8 mouse cellular contexts compared by ENCODE assay signal in genomic region chr7:141122689-141123516, GRCm38 (mm10). TPM values are rescaled to one million over a fixed set of nuclear protein-coding genes. Genes with fewer than 3 reads are reported as not detected.
DNase-seq lines count a peak whose midpoint lies in the region; ATAC-seq lines count a peak whose summit lies in the region.

No protein-coding gene starts in this region.

- no peaks in the 10 kb centered on the region for H3K9me3 ChIP-seq in heart, embryonic 14.5 days (ENCODE audit: control insufficient read depth, low read length)
- H3K9me3 ChIP-seq in liver, embryonic 13.5 days (replicated peaks), result no peaks in the 10 kb centered on the region
- no peaks in the 10 kb centered on the region for H3K9me3 ChIP-seq in stomach, embryonic 16.5 days (replicated peaks; ENCODE audit: control insufficient read depth, low read length)

- peak overlapping the region; percentile 90 to 92 for H3K27ac ChIP-seq in heart, embryonic 14.5 days (replicated peaks in 1 of 2; ENCODE audit: control insufficient read depth in 1 of 2, insufficient read depth in 1 of 2, low read depth in 2 of 2, low read length in 2 of 2)
- peak overlapping the region; percentile 88 for H3K27ac ChIP-seq in liver, embryonic 13.5 days
- peak overlapping the region; percentile 91 for H3K27ac ChIP-seq in stomach, embryonic 16.5 days (ENCODE audit: low read length)

- H3K27me3 ChIP-seq in heart, embryonic 14.5 days (ENCODE audit: control insufficient read depth, insufficient read depth, low read length), result no peaks in the 10 kb centered on the region
- H3K27me3 ChIP-seq in liver, embryonic 13.5 days, result no peaks in the 10 kb centered on the region
- no peaks in the 10 kb centered on the region for H3K27me3 ChIP-seq in stomach, embryonic 16.5 days (ENCODE audit: control insufficient read depth, insufficient read depth, low read length)

- peak; percentile 99 for DNase-seq in c-Kit-negative CD71-positive TER-119-positive erythroid progenitor cells, embryonic 14.5 days (ENCODE audit: low read depth, low spot score)
- DNase-seq in fibroblast of lung, adult 2 months (ENCODE audit: low read depth), result peak; percentile 94
- peak; percentile 98 for DNase-seq in kidney, postnatal 14 days
- DNase-seq in liver, embryonic 13.5 days, result peak; percentile 98
- peak; percentile 95 for DNase-seq in neural tube, embryonic 10.5 days (ENCODE audit: extremely low spot score, low spot score)

- H3K4me2 ChIP-seq in heart, embryonic 14.5 days (ENCODE audit: low read length), result peak overlapping the region; percentile 78
- peak overlapping the region; percentile 77 for H3K4me2 ChIP-seq in liver, embryonic 13.5 days
- H3K4me2 ChIP-seq in stomach, embryonic 16.5 days (ENCODE audit: low read depth, low read length), result peak overlapping the region; percentile 77

- no peaks in the 10 kb centered on the region for H3K36me3 ChIP-seq in heart, embryonic 14.5 days (ENCODE audit: control insufficient read depth, insufficient read depth, low read length)
- H3K36me3 ChIP-seq in liver, embryonic 13.5 days, result no peaks in the 10 kb centered on the region
- no peaks in the 10 kb centered on the region for H3K36me3 ChIP-seq in stomach, embryonic 16.5 days (ENCODE audit: control insufficient read depth, insufficient read depth, low read length)

- peaks cover 4 to 6% of the 10 kb centered on the region in 2 experiments; a peak in 3 of 4 replicates for H3K4me1 ChIP-seq in heart, embryonic 14.5 days (ENCODE audit: control insufficient read depth in 2 of 2, insufficient read depth in 2 of 2, low read length in 2 of 2)
- peaks cover 91% of the 10 kb centered on the region for H3K4me1 ChIP-seq in liver, embryonic 13.5 days (replicated peaks)
- H3K4me1 ChIP-seq in stomach, embryonic 16.5 days (ENCODE audit: control insufficient read depth, insufficient read depth, low read length), result 0 out of 2 replicates have a peak, but pooled peaks cover 3% of the 10 kb centered on the region

- peak; percentile 98 for ATAC-seq in CD4-positive, CD25-positive, alpha-beta regulatory T cell, adult 4 months
- ATAC-seq in heart, embryonic 14.5 days (ENCODE audit: insufficient number of reproducible peaks, insufficient read depth, low FRiP score, low read depth), result peak; percentile 100
- ATAC-seq in liver, embryonic 13.5 days (ENCODE audit: low read depth), result peak; percentile 98
- ATAC-seq in stomach, embryonic 16.5 days (ENCODE audit: insufficient read depth, low FRiP score), result peak; percentile 98

- H3K9ac ChIP-seq in heart, embryonic 14.5 days (ENCODE audit: low read length), result peak overlapping the region; percentile 84
- peak overlapping the region; percentile 76 for H3K9ac ChIP-seq in liver, embryonic 13.5 days
- peak overlapping the region; percentile 79 for H3K9ac ChIP-seq in stomach, embryonic 16.5 days (ENCODE audit: low read length)

- WGBS in heart, embryonic 14.5 days, result 2% methylated on average over 29 of the region's 29 CpGs
- WGBS in liver, embryonic 13.5 days (ENCODE audit: insufficient replicate concordance), result under 1% methylated on average over 29 of the region's 29 CpGs
- WGBS in stomach, embryonic 16.5 days, result 1% methylated on average over 29 of the region's 29 CpGs

- H3K4me3 ChIP-seq in heart, embryonic 14.5 days (ENCODE audit: control insufficient read depth in 1 of 2, insufficient read depth in 1 of 2, low read depth in 1 of 2, low read length in 2 of 2), result peak overlapping the region; percentile 58 to 67
- H3K4me3 ChIP-seq in liver, embryonic 13.5 days (replicated peaks), result peak overlapping the region; percentile 65
- H3K4me3 ChIP-seq in stomach, embryonic 16.5 days (replicated peaks; ENCODE audit: low read length), result peak overlapping the region; percentile 73

RNA-seq across cellular contexts. Expression of gene Ptdss2, which starts 0.7 kb away (rescaled TPM):
- polyA plus RNA-seq in CD4-positive, CD25-positive, alpha-beta regulatory T cell, adult 4 months (2017; shearing (Covaris generic)), result 10 to 100 TPM in 1 of 2 experiments, 1 to 10 TPM in 1; 6.7 to 10.1 TPM
- polyA plus RNA-seq in heart, embryonic 14.5 days (2014; fragmentation: Nextera tagmentation; extraction: Ambion mirVana), result 51.8 and 65.6 TPM in 2 replicates
- polyA plus RNA-seq in liver, embryonic 13.5 days (2015; fragmentation: Nextera tagmentation; extraction: Ambion mirVana), result 138 and 147 TPM in 2 replicates
- polyA plus RNA-seq in stomach, embryonic 16.5 days (2015; fragmentation: Nextera tagmentation; extraction: Ambion mirVana), result 56.0 and 59.4 TPM in 2 replicates

RNA-seq across cellular contexts. Expression of gene Ano9, which starts 5.3 kb away (rescaled TPM):
- not detected for polyA plus RNA-seq in CD4-positive, CD25-positive, alpha-beta regulatory T cell, adult 4 months (2017; shearing (Covaris generic))
- polyA plus RNA-seq in heart, embryonic 14.5 days (2014; fragmentation: Nextera tagmentation; extraction: Ambion mirVana), result 0.34 TPM in 1 of 2 replicates, not detected in the other
- polyA plus RNA-seq in liver, embryonic 13.5 days (2015; fragmentation: Nextera tagmentation; extraction: Ambion mirVana), result 0.12 and 0.20 TPM in 2 replicates
- 22.5 and 26.2 TPM in 2 replicates for polyA plus RNA-seq in stomach, embryonic 16.5 days (2015; fragmentation: Nextera tagmentation; extraction: Ambion mirVana)

RNA-seq across cellular contexts. Expression of gene Sigirr, which starts 22.5 kb away (rescaled TPM):
- 100 to 1,000 TPM; 202 to 308 TPM for polyA plus RNA-seq in CD4-positive, CD25-positive, alpha-beta regulatory T cell, adult 4 months (2017; shearing (Covaris generic))
- polyA plus RNA-seq in heart, embryonic 14.5 days (2014; fragmentation: Nextera tagmentation; extraction: Ambion mirVana), result 2.8 TPM in 2 replicates
- polyA plus RNA-seq in liver, embryonic 13.5 days (2015; fragmentation: Nextera tagmentation; extraction: Ambion mirVana), result 16.5 and 16.9 TPM in 2 replicates
- 14.1 and 14.7 TPM in 2 replicates for polyA plus RNA-seq in stomach, embryonic 16.5 days (2015; fragmentation: Nextera tagmentation; extraction: Ambion mirVana)

RNA-seq across cellular contexts. Expression of gene Pkp3, which starts 44.9 kb away (rescaled TPM):
- 100 to 1,000 TPM; 293 to 427 TPM for polyA plus RNA-seq in CD4-positive, CD25-positive, alpha-beta regulatory T cell, adult 4 months (2017; shearing (Covaris generic))
- 0.23 TPM in 1 of 2 replicates, not detected in the other for polyA plus RNA-seq in heart, embryonic 14.5 days (2014; fragmentation: Nextera tagmentation; extraction: Ambion mirVana)
- 0.70 and 0.71 TPM in 2 replicates for polyA plus RNA-seq in liver, embryonic 13.5 days (2015; fragmentation: Nextera tagmentation; extraction: Ambion mirVana)
- 74.2 and 103 TPM in 2 replicates for polyA plus RNA-seq in stomach, embryonic 16.5 days (2015; fragmentation: Nextera tagmentation; extraction: Ambion mirVana)

RNA-seq across cellular contexts. Expression of gene Rnh1, which starts 49.8 kb away (rescaled TPM):
- polyA plus RNA-seq in CD4-positive, CD25-positive, alpha-beta regulatory T cell, adult 4 months (2017; shearing (Covaris generic)), result 100 to 1,000 TPM; 121 to 188 TPM
- 109 and 116 TPM in 2 replicates for polyA plus RNA-seq in heart, embryonic 14.5 days (2014; fragmentation: Nextera tagmentation; extraction: Ambion mirVana)
- polyA plus RNA-seq in liver, embryonic 13.5 days (2015; fragmentation: Nextera tagmentation; extraction: Ambion mirVana), result 55.0 and 58.0 TPM in 2 replicates
- 240 and 265 TPM in 2 replicates for polyA plus RNA-seq in stomach, embryonic 16.5 days (2015; fragmentation: Nextera tagmentation; extraction: Ambion mirVana)

Comparison
In these comparisons a context has a peak if more than half of its experiments do, and no peak if none do; other contexts are left out.
1. Peak in every context shown above with its lines: DNase-seq, ATAC-seq, H3K4me3 ChIP-seq and H3K27ac ChIP-seq.
2. RNA of gene Ano9, which starts 5.3 kb away (polyA plus RNA-seq): 22.5 to 26.2 TPM in stomach, embryonic 16.5 days; 0.34 TPM in heart, embryonic 14.5 days, not detected in CD4-positive, CD25-positive, alpha-beta regulatory T cell, adult 4 months and 0.12 to 0.20 TPM in liver, embryonic 13.5 days; every median in the first group is over 10 times any median in the second.
3. RNA of gene Sigirr, which starts 22.5 kb away (polyA plus RNA-seq): 202 to 308 TPM in CD4-positive, CD25-positive, alpha-beta regulatory T cell, adult 4 months; 16.5 to 16.9 TPM in liver, embryonic 13.5 days, 14.1 to 14.7 TPM in stomach, embryonic 16.5 days and 2.8 TPM in heart, embryonic 14.5 days; every median in the first group is over 10 times any median in the second.